ENCODE assay signal across 8 mouse cellular contexts in genomic region chr10:4107661-4108338, GRCm38 (mm10).
DNase-seq lines count a peak whose midpoint lies in the region; ATAC-seq and TF ChIP-seq lines count a peak whose summit lies in the region.

No protein-coding gene starts in this region.

- H3K27ac ChIP-seq in heart, embryonic 11.5 days (ENCODE audit: low read depth, low read length): peak overlapping the region; percentile 87
- peak overlapping the region; percentile 65 for H3K27ac ChIP-seq in kidney, embryonic 14.5 days (ENCODE audit: low read depth, low read length)

- H3K4me1 ChIP-seq in E14TG2a.4 (replicated peaks; ENCODE audit: low read depth, low read length): peaks cover 91% of the 10 kb centered on the region
- peaks cover 38% of the 10 kb centered on the region for H3K4me1 ChIP-seq in heart, embryonic 11.5 days (ENCODE audit: control insufficient read depth, insufficient read depth, low read length)
- H3K4me1 ChIP-seq in kidney, embryonic 14.5 days (ENCODE audit: control insufficient read depth, insufficient read depth, low read length): peaks cover 47% of the 10 kb centered on the region

- no peaks in the 10 kb centered on the region for H3K27me3 ChIP-seq in E14TG2a.4 (ENCODE audit: insufficient read depth, low read length)
- H3K27me3 ChIP-seq in heart, embryonic 11.5 days (ENCODE audit: control insufficient read depth, insufficient read depth, low read length): no peaks in the 10 kb centered on the region
- no peaks in the 10 kb centered on the region for H3K27me3 ChIP-seq in kidney, embryonic 14.5 days (ENCODE audit: control insufficient read depth, insufficient read depth, low read length)

- H3K36me3 ChIP-seq in E14TG2a.4 (ENCODE audit: insufficient read depth, low read length): peaks cover 37% of the 10 kb centered on the region
- no peaks in the 10 kb centered on the region for H3K36me3 ChIP-seq in heart, embryonic 11.5 days (ENCODE audit: control insufficient read depth, insufficient read depth, low read length)
- peaks cover 5% of the 10 kb centered on the region; the same call in 1 of the 2 replicates for H3K36me3 ChIP-seq in kidney, embryonic 14.5 days (ENCODE audit: control insufficient read depth, insufficient read depth, low read length)

- WGBS in heart, embryonic 11.5 days (ENCODE audit: insufficient replicate concordance): 15% methylated on average over 7 of the region's 7 CpGs
- 26% methylated on average over 7 of the region's 7 CpGs for WGBS in kidney, embryonic 14.5 days

- peak overlapping the region; percentile 56 for H3K9ac ChIP-seq in heart, embryonic 11.5 days (ENCODE audit: low read depth, low read length)
- H3K9ac ChIP-seq in kidney, embryonic 14.5 days (ENCODE audit: low read depth, low read length): no peak overlapping the region

- peak overlapping the region; percentile 49 for H3K4me3 ChIP-seq in E14TG2a.4 (replicated peaks; ENCODE audit: low read length)
- H3K4me3 ChIP-seq in heart, embryonic 11.5 days (ENCODE audit: low read depth, low read length): no peak overlapping the region
- H3K4me3 ChIP-seq in kidney, embryonic 14.5 days (ENCODE audit: low read length): no peak overlapping the region

- DNase-seq in adrenal gland, postnatal 25 days: peak; percentile 23
- DNase-seq in lung, postnatal 14 days: peak; percentile 51
- DNase-seq in thymus, postnatal 14 days: no peak
- DNase-seq in ovary, postnatal 36 days (ENCODE audit: low spot score): no peak
- DNase-seq in cerebellum, adult 18-20 months: no peak

- no peaks in the 10 kb centered on the region for H3K9me3 ChIP-seq in E14TG2a.4 (ENCODE audit: low read length)
- H3K9me3 ChIP-seq in heart, embryonic 11.5 days (replicated peaks; ENCODE audit: control insufficient read depth, low read length): no peaks in the 10 kb centered on the region
- no peaks in the 10 kb centered on the region for H3K9me3 ChIP-seq in kidney, embryonic 14.5 days (ENCODE audit: control insufficient read depth, low read length)

- no peak overlapping the region; the same call in 1 of the 2 replicates for H3K4me2 ChIP-seq in heart, embryonic 11.5 days
- H3K4me2 ChIP-seq in kidney, embryonic 14.5 days (replicated peaks; ENCODE audit: low read depth, low read length): no peak overlapping the region

- peak; percentile 84 for ATAC-seq in heart, embryonic 11.5 days (replicated peaks; ENCODE audit: insufficient number of reproducible peaks, low FRiP score, low TSS enrichment)
- peak; percentile 59 for ATAC-seq in kidney, embryonic 14.5 days (ENCODE audit: low FRiP score, low TSS enrichment)

- no peak for TF ChIP-seq CTCF in E14TG2a.4 (conservative IDR thresholded peaks at IDR 0.05; ENCODE audit: low read length)

Comparison
In these comparisons a context has a peak if more than half of its experiments do, and no peak if none do; other contexts are left out.
1. DNase-seq: peak in adrenal gland, postnatal 25 days (single experiment) and lung, postnatal 14 days (single experiment); none in thymus, postnatal 14 days (single experiment), ovary, postnatal 36 days (single experiment) and cerebellum, adult 18-20 months (0 of 2).